Mouse (Mus musculus) megakaryocyte, adult 5-6 weeks (primary cell): ENCODE measurements around the gene Adam12. TPM values are rescaled to one million over a fixed set of nuclear protein-coding genes. Genes with fewer than 3 reads are reported as not detected.

Source experiments
- ATAC-seq: 2 replicates; pipeline ENCODE4 v1.8.0; 2016; ENCODE audit warnings: mild to moderate bottlenecking, inconsistent platforms; ENCODE audit not compliant: poor library complexity, severe bottlenecking
- total RNA-seq, 2 experiments: library from RNA; stranded (forward) in 1 of 2; stranded (reverse) in 1 of 2; fragments of 153-499, 151-499 nt in 1 of 2; fragments of 221-1000, 200-1000 nt in 1 of 2; gene quantifications; 2 replicates each; pipeline versions ENCODE4 v1.2.3 to v1.2.4; 2015 to 2017

The Adam12 gene
- 0.09 TPM in 1 of 2 replicates, not detected in the other for total RNA-seq (2015)
- 0.12 and 0.26 TPM in 2 replicates for total RNA-seq (2017)

- no peak for ATAC-seq
These were observed at the start of gene Adam12 for GRCm38 (mm10) chr7:134231378-134232346. Gene Adam12 (minus strand): TSS chr7:134232146.

GRCm38 (mm10) chr7:134272956-134273355, 41.0 kb upstream of the Adam12 start:
- no peak for ATAC-seq

DNA sequence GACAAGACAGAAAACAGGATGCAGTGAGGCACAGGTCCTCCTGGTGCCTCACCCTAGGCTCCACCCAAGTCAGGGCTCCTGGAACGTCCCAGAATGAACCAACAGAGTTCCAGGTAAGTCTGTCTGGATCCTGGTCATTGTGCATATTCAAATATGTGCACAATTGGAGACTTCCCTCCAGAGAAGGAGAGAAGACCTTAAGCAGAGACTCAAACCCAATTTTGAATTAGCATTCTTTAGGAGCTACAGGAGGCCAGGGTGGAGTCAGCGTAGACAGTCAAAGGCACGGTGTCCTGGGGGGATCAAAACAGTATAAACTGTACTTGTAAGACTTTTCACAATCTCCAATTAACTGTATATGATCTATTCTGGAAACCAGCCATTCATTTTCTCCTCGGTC, 40.5 kb upstream of the Adam12 start:
- no peak for ATAC-seq

DNA sequence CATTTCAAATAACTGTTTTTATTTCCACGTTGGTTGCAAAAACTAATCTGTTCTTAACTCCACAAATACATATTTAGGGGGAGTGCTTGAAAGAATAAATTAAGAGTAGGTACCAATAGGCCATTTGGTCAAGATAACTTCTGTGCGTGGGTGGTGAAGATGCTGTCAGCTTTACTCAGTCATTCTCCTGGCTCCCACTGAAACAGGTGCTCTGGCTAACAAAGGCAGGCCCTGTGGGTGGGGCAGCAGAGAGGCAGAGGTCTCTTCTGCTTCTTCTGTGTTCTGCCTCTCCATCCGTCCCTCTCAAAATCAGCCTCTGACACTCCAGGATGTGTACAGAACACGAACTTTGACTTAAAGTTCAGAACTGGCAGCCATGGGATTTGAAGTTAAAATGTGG, 33.8 kb upstream of the Adam12 start:
- no peak for ATAC-seq

- ATAC-seq: peak; percentile 68
These were observed 31.4 kb upstream of the Adam12 start for GRCm38 (mm10) chr7:134263146-134263906.

GRCm38 (mm10) chr7:134261003-134261701, 29.2 kb upstream of the Adam12 start:
- no peak for ATAC-seq

GRCm38 (mm10) chr7:134250273-134250870, 18.4 kb upstream of the Adam12 start:
- ATAC-seq: no peak

- no peak for ATAC-seq
These were observed 16.1 kb upstream of the Adam12 start for GRCm38 (mm10) chr7:134248041-134248440.

GRCm38 (mm10) chr7:134246624-134247023, 14.7 kb upstream of the Adam12 start:
- no peak for ATAC-seq

DNA sequence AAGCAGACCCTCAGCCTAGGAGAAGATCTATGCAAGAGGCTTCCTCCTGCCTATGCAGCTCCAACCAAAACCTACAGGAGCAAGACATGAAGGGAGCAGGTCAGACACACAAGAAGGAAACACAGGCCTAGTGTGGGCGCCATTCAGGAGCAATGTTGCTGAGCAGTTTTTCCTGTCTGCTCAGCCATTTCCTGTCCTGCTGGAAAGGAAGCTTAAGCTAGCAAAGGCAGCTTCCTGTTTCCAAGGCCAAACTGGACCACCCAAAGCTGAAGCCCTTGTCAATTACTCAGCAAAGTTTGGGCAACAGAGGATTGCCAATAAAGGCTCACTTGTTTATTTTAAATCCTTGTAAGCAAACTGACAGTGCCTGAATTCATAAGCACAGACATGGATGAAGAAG, 10.8 kb upstream of the Adam12 start:
- no peak for ATAC-seq

- no peak for ATAC-seq
These were observed 9.3 kb upstream of the Adam12 start for GRCm38 (mm10) chr7:134241212-134241611.

- ATAC-seq: no peak
These were observed 8.6 kb upstream of the Adam12 start for GRCm38 (mm10) chr7:134240579-134240978.

DNA sequence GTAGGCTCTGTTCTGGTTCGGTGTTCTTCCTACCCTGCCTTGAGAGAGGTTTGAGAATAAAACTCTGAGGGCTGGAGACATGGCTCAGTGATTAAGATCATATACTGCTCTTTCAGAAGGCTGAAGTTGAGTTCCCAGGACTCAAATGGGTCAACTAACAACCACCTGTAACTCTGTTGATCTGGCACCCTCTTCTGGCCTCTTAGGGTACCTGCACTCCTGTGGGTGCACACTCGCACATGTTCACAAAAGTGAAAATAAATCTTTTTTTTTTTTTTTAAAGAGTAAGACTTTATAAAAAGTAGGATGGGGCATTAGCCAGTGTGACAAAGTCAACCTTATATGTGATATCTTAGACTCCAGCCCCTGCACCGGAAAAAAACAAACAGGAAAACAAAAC, 6.9 kb upstream of the Adam12 start:
- no peak for ATAC-seq

GRCm38 (mm10) chr7:134237356-134237755, 5.4 kb upstream of the Adam12 start:
- no peak for ATAC-seq

- no peak for ATAC-seq
These were observed 4.8 kb upstream of the Adam12 start for GRCm38 (mm10) chr7:134236727-134237126.

GRCm38 (mm10) chr7:134235552-134235951, 3.6 kb upstream of the Adam12 start:
- no peak for ATAC-seq

- no peak for ATAC-seq
These were observed 1.2 kb downstream of the Adam12 start for GRCm38 (mm10) chr7:134230708-134231107.

- ATAC-seq: no peak
These were observed 2.0 kb downstream of the Adam12 start for GRCm38 (mm10) chr7:134229899-134230298.

GRCm38 (mm10) chr7:134227773-134228455, 4.0 kb downstream of the Adam12 start:
- no peak for ATAC-seq

DNA sequence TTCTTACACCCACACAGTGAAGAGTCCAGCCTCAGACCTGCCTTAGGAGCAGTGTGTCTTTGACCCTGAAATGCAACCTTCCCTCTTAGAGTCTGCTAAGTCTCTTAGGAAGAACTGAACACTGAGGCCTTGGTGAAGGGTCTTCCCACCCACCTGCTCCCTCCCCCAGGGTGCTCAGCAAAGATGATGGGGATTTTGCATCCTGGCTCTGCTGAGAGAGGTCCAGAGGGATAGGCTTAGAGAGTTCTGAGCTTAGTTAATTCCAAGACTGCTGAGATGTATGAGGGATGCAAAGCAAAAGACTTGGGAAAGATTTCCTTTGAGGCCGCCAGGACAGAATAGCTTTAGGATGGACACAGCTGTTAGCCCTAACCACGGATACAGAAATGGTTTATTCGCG, 4.8 kb downstream of the Adam12 start:
- no peak for ATAC-seq
